Mouse (Mus musculus) embryonic fibroblast, embryonic 13.5 days (primary cell): ENCODE results near the gene Stub1.

Experiments used
- CTCF ChIP-seq: IDR thresholded peaks from 2 replicates; pipeline ENCODE4 v1.5.1; 2011; ENCODE audit warnings: mild to moderate bottlenecking, control low read depth, low read length, moderate library complexity, borderline replicate concordance; ENCODE audit not compliant: insufficient read depth
- POLR2A ChIP-seq: IDR thresholded peaks from 2 replicates; pipeline ENCODE4 v1.6.1; 2011; ENCODE audit warnings: low read depth, mild to moderate bottlenecking, control low read depth, low read length, moderate library complexity

DNA sequence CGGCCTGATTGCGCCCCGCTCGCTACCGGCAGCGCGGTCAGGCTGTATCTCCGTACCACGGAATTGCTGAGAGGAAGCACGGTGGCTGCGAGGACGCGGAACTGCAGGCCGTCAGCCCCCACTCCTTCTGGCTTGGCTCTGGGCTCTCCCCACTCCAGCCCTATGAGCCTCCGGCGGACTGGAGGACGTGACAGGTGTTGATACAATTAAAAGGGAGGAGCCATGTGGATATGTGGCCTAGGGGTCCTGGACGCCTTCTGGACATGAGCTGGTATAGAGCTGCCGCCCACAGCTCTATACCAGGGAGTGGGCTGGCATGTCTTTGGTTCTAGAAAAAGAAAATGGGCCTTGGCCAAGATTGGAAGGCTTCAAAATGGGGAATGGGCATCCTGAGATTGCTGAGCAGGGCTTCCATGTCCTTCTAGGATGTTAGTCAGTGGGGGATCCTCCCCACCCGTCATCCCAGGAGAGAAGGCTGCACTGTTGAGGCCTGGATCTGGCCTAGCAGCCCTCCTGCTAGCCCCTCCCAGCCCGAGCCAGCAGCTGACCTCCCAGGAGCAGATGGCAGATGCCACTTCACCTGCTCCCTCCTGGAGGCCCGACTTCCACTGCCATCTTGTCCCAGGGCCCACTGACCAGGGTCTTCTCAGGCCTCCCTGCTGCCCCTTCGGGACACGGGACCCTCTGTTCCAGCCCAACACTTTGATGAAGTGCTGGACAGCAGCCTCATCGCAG lies 23.4 kb downstream of the Stub1 start:
- TF ChIP-seq CTCF (no peak), POLR2A (no peak)
